Mouse (Mus musculus): ENCODE measurements around the gene 1700020N01Rik. TPM values are rescaled to one million over a fixed set of nuclear protein-coding genes. Genes with fewer than 3 reads are reported as not detected.

1700020N01Rik gene
- polyA plus RNA-seq, 1 experiment from 2014 or later: not detected

GRCm38 (mm10) chr10:21670168-21670567, 77.2 kb downstream of the 1700020N01Rik start:
- Histone ChIP-seq H3K9ac (ENCODE audit: low read length) (no peak overlapping the region), H3K4me1 (replicated peaks; ENCODE audit: control insufficient read depth, insufficient read depth, low read length) (no peaks in the 10 kb centered on the region), H3K9me3 (ENCODE audit: control insufficient read depth, low read length) (no peaks in the 10 kb centered on the region), H3K4me2 (ENCODE audit: low read depth, low read length, severe bottlenecking) (no peak overlapping the region), H3K36me3 (ENCODE audit: control insufficient read depth, insufficient read depth, low read length) (no peaks in the 10 kb centered on the region), H3K4me3 (ENCODE audit: low read depth, low read length) (no peak overlapping the region), H3K27ac (ENCODE audit: low read depth, low read length) (no peak overlapping the region), H3K27me3 (ENCODE audit: control insufficient read depth, insufficient read depth, low read length) (no peaks in the 10 kb centered on the region)
- ATAC-seq (replicated peaks; ENCODE audit: low FRiP score): no peak
- WGBS: 84% methylated on average over 5 of the region's 5 CpGs
- no peak for DNase-seq (ENCODE audit: low spot score)

Other genes starting within 250 kb of the 1700020N01Rik start
- not detected in 2 replicates for gene Aldh8a1, start 215.9 kb upstream of the 1700020N01Rik start, polyA plus RNA-seq (2014; fragmentation: Nextera tagmentation; extraction: Ambion mirVana)